Mouse (Mus musculus) gastrocnemius, postnatal 10 days (tissue): ENCODE measurements around the gene Aco1. TPM values are rescaled to one million over a fixed set of nuclear protein-coding genes. Genes with fewer than 3 reads are reported as not detected.

Experiments
- total RNA-seq, 2 experiments: library from RNA; stranded (reverse); gene quantifications; 2 replicates each; pipeline ENCODE4 v1.2.3; 2021

The Aco1 gene
- total RNA-seq, 2 experiments from 2014 or later = 23.3 to 28.7 TPM

Other genes starting within 250 kb of the Aco1 start
- 1 to 10 TPM; 3.8 to 6.3 TPM for gene Ddx58, start 96.7 kb downstream of the Aco1 start, total RNA-seq
- gene Smim27, start 126.5 kb downstream of the Aco1 start, total RNA-seq = 10 to 100 TPM; 46.8 to 64.0 TPM
- 10 to 100 TPM; 13.1 to 15.9 TPM for gene Topors, start 126.8 kb downstream of the Aco1 start, total RNA-seq
- gene Ndufb6, start 136.3 kb downstream of the Aco1 start, total RNA-seq = 100 to 1,000 TPM; 196 to 243 TPM